Mouse (Mus musculus): ENCODE data around the gene Akr1c13.
"Not testable (repeated sequence)": the region's sequence is repeated elsewhere in the genome, so short reads cannot be mapped to it uniquely, and the experiment has no call there.

Gene Akr1c13

DNA sequence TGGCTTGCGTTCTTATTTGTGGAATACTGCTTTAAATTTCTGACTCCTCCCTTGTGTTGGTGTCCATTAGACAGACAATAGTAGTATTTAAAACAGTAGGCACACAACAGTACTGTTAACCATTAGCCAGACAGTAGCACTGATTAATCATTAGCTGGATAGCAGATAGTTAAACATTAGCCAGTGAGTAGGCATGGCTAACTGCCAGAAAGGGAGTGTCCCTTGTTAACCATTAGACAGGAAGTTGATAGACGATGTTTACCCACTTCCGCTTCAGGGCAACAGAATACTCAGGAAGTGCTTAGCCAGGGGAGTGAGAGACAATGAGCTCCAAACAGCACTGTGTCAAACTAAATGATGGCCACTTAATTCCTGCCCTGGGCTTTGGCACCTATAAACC is at the start of gene Akr1c13:
Gene Akr1c13, plus strand, starts transcription at position 247 of the 400 bp plus-strand sequence.
- DNase-seq = peak in 1 of 2 experiments; percentile 61

DNA sequence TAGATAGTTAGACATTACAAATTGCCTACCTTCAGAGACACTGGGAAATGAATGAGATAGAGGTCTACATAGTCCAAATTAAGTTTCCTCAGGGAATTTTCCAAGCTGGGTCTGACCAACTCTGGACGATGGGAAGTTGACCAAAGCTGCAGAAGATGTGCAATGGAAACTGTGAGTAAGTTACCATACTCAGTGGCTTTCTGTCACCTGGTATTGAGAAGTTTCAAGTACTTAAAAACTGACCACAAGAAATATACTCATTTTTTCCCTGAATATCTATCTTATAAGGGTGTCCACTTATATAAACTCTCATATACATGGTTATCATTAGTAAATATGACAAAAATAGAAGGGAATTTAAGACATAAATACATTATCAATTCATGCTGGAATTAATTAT is 46.7 kb upstream of the Akr1c13 start:
- DNase-seq = no peak

DNA sequence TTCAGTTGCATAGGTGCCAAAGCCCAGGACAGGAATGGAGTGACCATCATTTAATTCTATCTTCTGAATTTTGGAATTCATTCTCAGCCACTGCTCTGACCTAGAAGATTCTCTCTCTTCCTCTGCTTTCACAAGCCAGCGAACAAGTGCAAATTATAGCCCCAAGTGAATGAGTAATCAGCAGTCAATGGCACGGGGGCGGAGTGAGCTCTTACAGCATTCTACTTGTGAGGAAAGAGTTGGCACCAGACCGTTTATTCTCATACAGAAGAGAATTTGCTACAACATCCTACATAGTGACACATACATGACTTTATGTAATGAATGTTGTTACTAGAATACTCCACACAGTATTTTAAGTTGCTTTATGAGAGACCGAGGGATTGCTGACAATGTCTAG is 40.4 kb upstream of the Akr1c13 start, which contains the start of gene Akr1c18:
Gene Akr1c18, minus strand, starts transcription at position 137 of the 400 bp plus-strand sequence.
- no peak for DNase-seq

GRCm38 (mm10) chr13:4152908-4153307 is 38.0 kb upstream of the Akr1c13 start:
- no peak for DNase-seq

DNA sequence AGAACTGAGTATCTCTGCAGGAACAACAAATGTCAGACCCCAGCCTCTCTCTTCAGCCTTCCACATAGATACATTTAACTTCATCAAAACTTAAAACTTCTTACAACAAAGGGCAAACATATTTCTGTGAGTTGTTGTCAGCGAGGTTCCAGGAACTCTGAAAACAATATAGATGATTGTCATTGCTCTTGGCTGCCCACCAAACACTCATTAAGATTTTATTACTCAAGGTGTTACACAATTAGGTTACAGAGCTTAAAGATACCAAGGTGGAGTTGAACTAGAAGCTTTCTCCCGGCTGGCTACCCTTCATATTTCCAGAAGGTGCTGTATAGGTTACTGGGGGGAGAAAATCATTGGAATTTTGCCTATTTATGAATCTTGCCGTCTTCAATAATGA is 37.4 kb upstream of the Akr1c13 start:
- no peak for DNase-seq

- DNase-seq = no peak
These were observed 35.7 kb upstream of the Akr1c13 start for GRCm38 (mm10) chr13:4155286-4155685.

DNA sequence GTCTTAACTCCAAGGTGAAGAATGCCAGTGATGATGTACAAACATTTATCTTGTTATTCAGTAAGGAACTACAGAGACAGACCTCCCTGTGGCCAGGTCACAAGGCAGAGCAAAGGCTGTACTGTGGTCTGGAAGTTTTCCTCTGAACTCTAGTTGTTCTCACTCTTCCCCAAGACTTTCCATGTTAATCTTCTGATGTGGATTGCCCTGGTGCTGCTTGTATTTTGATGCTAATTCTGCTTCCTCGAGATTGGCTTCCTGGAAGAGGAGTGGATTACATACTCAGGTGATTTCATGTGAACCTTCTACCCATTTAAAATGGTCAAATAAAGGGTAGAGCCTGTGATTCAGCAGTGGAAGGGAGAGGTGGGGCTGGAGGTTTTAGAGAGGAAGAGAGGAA is 22.9 kb upstream of the Akr1c13 start:
- no peak for DNase-seq

- no peak for DNase-seq
These were observed 18.0 kb upstream of the Akr1c13 start for GRCm38 (mm10) chr13:4172978-4173377.

GRCm38 (mm10) chr13:4181321-4181720 is 9.6 kb upstream of the Akr1c13 start:
- DNase-seq = not testable (repeated sequence)

- peak in 1 of 2 experiments; percentile 21 for DNase-seq
These were observed 7.8 kb upstream of the Akr1c13 start for GRCm38 (mm10) chr13:4183116-4183515.

GRCm38 (mm10) chr13:4186641-4187411 is 4.1 kb upstream of the Akr1c13 start:
- not testable (repeated sequence) for DNase-seq

DNA sequence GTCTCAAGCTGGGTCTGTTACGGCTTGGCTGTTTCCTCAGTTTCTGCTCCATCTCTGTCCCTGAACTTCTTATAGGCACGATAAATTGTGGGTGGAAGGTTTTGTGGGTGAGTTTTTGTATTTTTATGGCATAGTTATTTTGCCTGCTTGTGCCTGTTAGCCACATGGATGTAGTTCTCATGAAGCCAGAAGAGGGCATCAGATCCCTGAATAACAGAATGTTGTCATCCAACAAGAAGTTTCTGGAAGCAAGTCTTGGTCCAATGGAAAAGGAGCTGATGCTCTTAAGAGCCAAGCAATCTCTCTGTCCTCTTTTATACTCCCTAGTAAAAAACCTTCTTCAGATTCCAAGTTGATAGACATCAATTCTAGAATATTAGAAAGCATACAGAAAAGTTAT is 2.8 kb upstream of the Akr1c13 start:
- no peak for DNase-seq

DNA sequence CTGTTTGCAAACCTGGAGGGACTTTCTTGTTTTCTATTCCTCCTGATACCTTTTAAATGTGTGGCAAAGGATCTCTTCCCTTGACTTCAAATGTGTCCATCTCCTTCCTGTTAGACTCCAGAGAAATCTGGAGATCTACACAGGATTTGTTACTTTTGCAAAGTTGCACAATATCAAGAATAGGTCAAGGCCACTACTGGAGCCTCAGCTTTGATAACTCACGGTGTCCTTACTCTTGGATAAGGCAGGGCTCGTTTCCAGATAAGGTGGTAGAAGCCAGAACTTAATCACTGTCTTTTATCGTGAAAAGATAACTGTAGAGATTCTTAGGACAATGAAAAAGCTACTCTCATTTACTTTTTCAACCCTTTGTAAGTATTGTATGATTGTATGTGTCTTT is 1.6 kb downstream of the Akr1c13 start:
- no peak for DNase-seq

- DNase-seq = no peak
These were observed 15.4 kb downstream of the Akr1c13 start for GRCm38 (mm10) chr13:4206147-4206903.

- DNase-seq = no peak
These were observed 20.8 kb downstream of the Akr1c13 start for GRCm38 (mm10) chr13:4211560-4212299.

- no peak for DNase-seq
These were observed 21.4 kb downstream of the Akr1c13 start for GRCm38 (mm10) chr13:4212309-4212708.

DNA sequence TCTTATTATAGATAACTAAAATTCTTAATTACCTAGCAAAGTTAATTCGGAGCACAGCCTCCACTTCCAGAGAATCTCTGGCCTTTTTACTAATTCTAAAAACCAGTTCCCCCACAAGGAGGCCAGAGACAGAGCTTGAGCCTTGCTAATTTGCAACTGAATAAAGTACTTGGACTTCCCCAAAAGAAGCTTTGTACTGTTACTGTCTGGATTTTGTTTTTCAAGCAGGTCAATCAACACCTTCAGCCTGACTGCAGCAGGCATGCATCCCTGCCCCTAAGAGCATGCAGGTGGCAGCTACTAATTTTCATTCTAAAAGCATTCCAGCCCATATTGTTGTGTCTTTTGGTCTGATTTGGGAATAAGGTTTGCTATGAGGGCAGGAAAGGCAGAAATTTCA is 24.5 kb downstream of the Akr1c13 start:
- DNase-seq = not testable (repeated sequence)

GRCm38 (mm10) chr13:4228441-4228840 is 37.5 kb downstream of the Akr1c13 start, which contains the start of gene Akr1c19:
Akr1c19 (plus strand) TSS chr13:4228700.
- DNase-seq = no peak

- no peak for DNase-seq
These were observed 40.1 kb downstream of the Akr1c13 start for GRCm38 (mm10) chr13:4230841-4231623.

- DNase-seq = no peak
These were observed 42.2 kb downstream of the Akr1c13 start for GRCm38 (mm10) chr13:4233135-4233534.

- DNase-seq = peak in 1 of 2 experiments; percentile 14
These were observed 42.7 kb downstream of the Akr1c13 start for GRCm38 (mm10) chr13:4233536-4234172.
